In the genomic region with DNA sequence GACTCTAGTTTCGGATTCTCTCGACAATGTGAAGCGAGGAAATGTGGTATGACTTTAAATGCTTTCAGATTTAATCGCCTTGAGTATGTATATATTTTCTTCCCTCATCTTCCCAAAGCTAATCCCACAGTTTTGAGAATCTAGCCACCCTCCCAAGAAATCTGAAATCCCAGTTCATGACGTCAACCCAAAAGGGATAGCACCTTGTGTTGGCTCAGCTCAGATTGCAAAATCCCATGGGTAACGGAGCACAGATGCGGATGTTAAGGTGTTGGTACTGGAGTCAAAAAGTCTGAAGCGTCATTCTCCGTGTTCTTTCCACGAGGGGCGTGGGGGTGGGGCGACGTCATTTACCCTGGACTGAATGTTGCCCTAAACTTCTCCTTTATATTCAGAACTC, we compare ENCODE assay signal across 9 mouse cellular contexts. TPM values are rescaled to one million over a fixed set of nuclear protein-coding genes. Genes with fewer than 3 reads are reported as not detected.
DNase-seq lines count a peak whose midpoint lies in the region; ATAC-seq and TF ChIP-seq lines count a peak whose summit lies in the region.
"Had no signal": no experiment of that assay in that cellular context is flagged by ENCODE, and none has a peak within 500 bp of the region (broad histone marks: within the 10 kb centered on the region; RNA-seq: fewer than 3 reads in every experiment).

No protein-coding gene starts in this region.

- no peak for DNase-seq in heart, adult 8-10 months (ENCODE audit: low spot score)
- no peak for DNase-seq in hindbrain, embryonic 14.5 days (ENCODE audit: low spot score)
- no peak for DNase-seq in gastrocnemius, postnatal 10 days
- DNase-seq in layer of hippocampus, postnatal 25 days (ENCODE audit: extremely low spot score in 1 of 2, low spot score in 1 of 2), result no peak

- peak overlapping the region; percentile 86; the same call in 1 of the 2 replicates for H3K9ac ChIP-seq in heart, embryonic 15.5 days
- no peak overlapping the region for H3K9ac ChIP-seq in hindbrain, embryonic 14.5 days
- no peak overlapping the region for H3K9ac ChIP-seq in midbrain, embryonic 13.5 days (replicated peaks)

- peak overlapping the region; percentile 88; the same call in 1 of the 2 replicates for H3K27ac ChIP-seq in heart, embryonic 15.5 days
- H3K27ac ChIP-seq in cortical plate, adult 2 months (ENCODE audit: insufficient read depth, low read length), result peak overlapping the region; percentile 72
- H3K27ac ChIP-seq in hindbrain, embryonic 14.5 days, result no peak overlapping the region
- no peak overlapping the region for H3K27ac ChIP-seq in midbrain, embryonic 13.5 days

- no peak for TF ChIP-seq CTCF in cortical plate, adult 2 months (IDR thresholded peaks at IDR 0.05; ENCODE audit: extremely low read depth, insufficient read depth, low read length)

- WGBS in heart, embryonic 15.5 days, result 37% methylated on average over 13 of the region's 13 CpGs
- 31% methylated on average over 13 of the region's 13 CpGs for WGBS in hindbrain, embryonic 14.5 days
- WGBS in midbrain, embryonic 13.5 days, result 29% methylated on average over 13 of the region's 13 CpGs

- H3K27me3 ChIP-seq in heart, embryonic 15.5 days, result peaks cover 27% of the 10 kb centered on the region
- peaks cover 66% of the 10 kb centered on the region for H3K27me3 ChIP-seq in hindbrain, embryonic 14.5 days (ENCODE audit: control insufficient read depth, insufficient read depth, low read length)
- H3K27me3 ChIP-seq in midbrain, embryonic 13.5 days, result peaks cover 78% of the 10 kb centered on the region
- H3K27me3 ChIP-seq: CH12.LX had no signal

- peaks cover 30% of the 10 kb centered on the region for H3K4me1 ChIP-seq in heart, embryonic 15.5 days (replicated peaks)
- H3K4me1 ChIP-seq in cortical plate, adult 2 months (ENCODE audit: control insufficient read depth, insufficient read depth, low read length), result peaks cover 2% of the 10 kb centered on the region
- peaks cover 17% of the 10 kb centered on the region for H3K4me1 ChIP-seq in hindbrain, embryonic 14.5 days (replicated peaks; ENCODE audit: control insufficient read depth, insufficient read depth, low read length)
- H3K4me1 ChIP-seq in midbrain, embryonic 13.5 days (replicated peaks), result peaks cover 37% of the 10 kb centered on the region

- no peaks in the 10 kb centered on the region for H3K36me3 ChIP-seq in heart, embryonic 15.5 days
- H3K36me3 ChIP-seq in hindbrain, embryonic 14.5 days (replicated peaks; ENCODE audit: control insufficient read depth, insufficient read depth), result no peaks in the 10 kb centered on the region
- no peaks in the 10 kb centered on the region for H3K36me3 ChIP-seq in midbrain, embryonic 13.5 days

- peak overlapping the region; percentile 80 for H3K4me3 ChIP-seq in heart, embryonic 15.5 days
- peak overlapping the region; percentile 92 for H3K4me3 ChIP-seq in cortical plate, adult 2 months (ENCODE audit: insufficient read depth, low read length)
- peak overlapping the region; percentile 58 for H3K4me3 ChIP-seq in hindbrain, embryonic 14.5 days (replicated peaks; ENCODE audit: low read length)
- no peak overlapping the region for H3K4me3 ChIP-seq in midbrain, embryonic 13.5 days (replicated peaks)

- no peaks in the 10 kb centered on the region for H3K9me3 ChIP-seq in heart, embryonic 15.5 days (replicated peaks)
- no peaks in the 10 kb centered on the region for H3K9me3 ChIP-seq in hindbrain, embryonic 14.5 days (ENCODE audit: control insufficient read depth, low read length)
- H3K9me3 ChIP-seq in midbrain, embryonic 13.5 days, result no peaks in the 10 kb centered on the region

- TF ChIP-seq POLR2A in cortical plate, adult 2 months (IDR thresholded peaks at IDR 0.05; ENCODE audit: extremely low read depth, insufficient read depth, low read length), result no peak

- no peak for ATAC-seq in heart, embryonic 15.5 days (replicated peaks; ENCODE audit: insufficient number of reproducible peaks, insufficient read depth, low FRiP score, low read depth)
- no peak for ATAC-seq in hindbrain, embryonic 14.5 days (ENCODE audit: low FRiP score)
- ATAC-seq in midbrain, embryonic 13.5 days, result no peak
- no peak for ATAC-seq in cerebellum, adult (ENCODE audit: insufficient number of reproducible peaks, low FRiP score, low TSS enrichment)

- peak overlapping the region; percentile 74 for H3K4me2 ChIP-seq in heart, embryonic 15.5 days
- peak overlapping the region; percentile 94 for H3K4me2 ChIP-seq in hindbrain, embryonic 14.5 days (replicated peaks)
- H3K4me2 ChIP-seq in midbrain, embryonic 13.5 days (replicated peaks), result peak overlapping the region; percentile 93

RNA-seq across cellular contexts. Expression of gene Adrb1, which starts 1.1 kb away (rescaled TPM):
- polyA plus RNA-seq in heart, embryonic 15.5 days (2015; fragmentation: Nextera tagmentation; extraction: Ambion mirVana), result 4.0 and 4.7 TPM in 2 replicates
- 10 to 100 TPM; 19.4 to 26.8 (median 22.2) TPM for total RNA-seq in heart, adult 8-10 months (2022)
- 30.8 and 34.0 TPM in 2 replicates for polyA plus RNA-seq in cortical plate, adult 2 months (2012; rRNA removed)
- polyA plus RNA-seq in hindbrain, embryonic 14.5 days (2014; fragmentation: Nextera tagmentation; extraction: Ambion mirVana), result 1.4 and 1.8 TPM in 2 replicates
- polyA plus RNA-seq in midbrain, embryonic 13.5 days (2015; fragmentation: Nextera tagmentation; extraction: Ambion mirVana), result 0.32 and 0.59 TPM in 2 replicates
- 1 to 10 TPM; 1.1 to 1.5 TPM for total RNA-seq in gastrocnemius, postnatal 10 days (2021)
- 10 to 100 TPM; 17.6 to 18.4 TPM for total RNA-seq in layer of hippocampus, postnatal 25 days (2021)
- total RNA-seq: CH12.LX had no signal

Comparison
In these comparisons a context has a peak if more than half of its experiments do, and no peak if none do; other contexts are left out.
1. H3K27ac ChIP-seq: peak in heart, embryonic 15.5 days (single experiment) and cortical plate, adult 2 months (single experiment); none in hindbrain, embryonic 14.5 days (single experiment) and midbrain, embryonic 13.5 days (single experiment).
2. Peak in every context shown above with its lines, with median percentiles within 50 percentile points of each other: H3K4me2 ChIP-seq.